Mouse (Mus musculus): ENCODE results near the gene Pglyrp1. TPM values are rescaled to one million over a fixed set of nuclear protein-coding genes. Genes with fewer than 3 reads are reported as not detected.
A peak's percentile ranks its signal among the peaks of the same experiment; 100 is the strongest.

Pglyrp1 gene
- total RNA-seq, 2 experiments from 2014 or later, result 17.6 to 117 TPM

GRCm38 (mm10) chr7:18883991-18884744, 13.0 kb downstream of the Pglyrp1 start:
- peak; percentile 84 for ATAC-seq (replicated peaks; ENCODE audit: poor library complexity, severe bottlenecking)

GRCm38 (mm10) chr7:18884745-18885422, 13.8 kb downstream of the Pglyrp1 start:
- peak; percentile 71 for ATAC-seq (replicated peaks; ENCODE audit: poor library complexity, severe bottlenecking)

GRCm38 (mm10) chr7:18886963-18887362, 15.8 kb downstream of the Pglyrp1 start:
- no peak for ATAC-seq (replicated peaks; ENCODE audit: poor library complexity, severe bottlenecking)

- no peak for ATAC-seq (replicated peaks; ENCODE audit: poor library complexity, severe bottlenecking)
Measured at GRCm38 (mm10) chr7:18890848-18891247, 19.7 kb downstream of the Pglyrp1 start.

- peak; percentile 87 for ATAC-seq (replicated peaks; ENCODE audit: poor library complexity, severe bottlenecking)
Measured at GRCm38 (mm10) chr7:18891872-18892599, 20.9 kb downstream of the Pglyrp1 start.

- no peak for ATAC-seq (replicated peaks; ENCODE audit: poor library complexity, severe bottlenecking)
Measured at GRCm38 (mm10) chr7:18893009-18893408, 21.9 kb downstream of the Pglyrp1 start.

- ATAC-seq (replicated peaks; ENCODE audit: poor library complexity, severe bottlenecking), result peak; percentile 68
Measured at GRCm38 (mm10) chr7:18893651-18894430, 22.7 kb downstream of the Pglyrp1 start.

GRCm38 (mm10) chr7:18896536-18896935, 25.4 kb downstream of the Pglyrp1 start:
- ATAC-seq (replicated peaks; ENCODE audit: poor library complexity, severe bottlenecking), result 0 out of 2 replicates have a peak, but pooled peaks have one; percentile 18

GRCm38 (mm10) chr7:18900513-18900912, 29.4 kb downstream of the Pglyrp1 start:
- no peak for ATAC-seq (replicated peaks; ENCODE audit: poor library complexity, severe bottlenecking)

GRCm38 (mm10) chr7:18902486-18902885, 31.4 kb downstream of the Pglyrp1 start:
- ATAC-seq (replicated peaks; ENCODE audit: poor library complexity, severe bottlenecking), result no peak

GRCm38 (mm10) chr7:18904971-18905370, 33.8 kb downstream of the Pglyrp1 start:
- no peak for ATAC-seq (replicated peaks; ENCODE audit: poor library complexity, severe bottlenecking)

- ATAC-seq (replicated peaks; ENCODE audit: poor library complexity, severe bottlenecking), result no peak
Measured at GRCm38 (mm10) chr7:18909797-18910196, 38.7 kb downstream of the Pglyrp1 start.

GRCm38 (mm10) chr7:18910241-18910831, 39.2 kb downstream of the Pglyrp1 start, which contains the start of gene Ccdc61:
TSS of gene Ccdc61 (minus strand) at chr7:18910415.
- ATAC-seq (replicated peaks; ENCODE audit: poor library complexity, severe bottlenecking), result peak; percentile 96

- no peak for ATAC-seq (replicated peaks; ENCODE audit: poor library complexity, severe bottlenecking)
Measured at GRCm38 (mm10) chr7:18916254-18916653, 45.1 kb downstream of the Pglyrp1 start.

GRCm38 (mm10) chr7:18917931-18918330, 46.8 kb downstream of the Pglyrp1 start:
- no peak for ATAC-seq (replicated peaks; ENCODE audit: poor library complexity, severe bottlenecking)

GRCm38 (mm10) chr7:18921069-18921468, 49.9 kb downstream of the Pglyrp1 start:
- ATAC-seq (replicated peaks; ENCODE audit: poor library complexity, severe bottlenecking), result peak; percentile 14; the same call in 1 of the 2 replicates

- ATAC-seq (replicated peaks; ENCODE audit: poor library complexity, severe bottlenecking), result no peak
Measured at GRCm38 (mm10) chr7:18922807-18923206, 51.7 kb downstream of the Pglyrp1 start.

GRCm38 (mm10) chr7:18923267-18923666, 52.1 kb downstream of the Pglyrp1 start:
- ATAC-seq (replicated peaks; ENCODE audit: poor library complexity, severe bottlenecking), result no peak

- no peak for ATAC-seq (replicated peaks; ENCODE audit: poor library complexity, severe bottlenecking)
Measured at GRCm38 (mm10) chr7:18923711-18924191, 52.6 kb downstream of the Pglyrp1 start.

GRCm38 (mm10) chr7:18924321-18924720, 53.2 kb downstream of the Pglyrp1 start:
- no peak for ATAC-seq (replicated peaks; ENCODE audit: poor library complexity, severe bottlenecking)
